Mouse (Mus musculus): Measurements from ENCODE around the gene Cox6a2.

- TF ChIP-seq CTCF (IDR thresholded peaks at IDR 0.05; ENCODE audit: borderline replicate concordance, insufficient read depth, low read length) (no peak), POLR2A (IDR thresholded peaks at IDR 0.05; ENCODE audit: low read depth, low read length) (no peak)
Measured at GRCm38 (mm10) chr7:128220936-128221335, 14.7 kb upstream of the Cox6a2 start.
